In the genomic region with DNA sequence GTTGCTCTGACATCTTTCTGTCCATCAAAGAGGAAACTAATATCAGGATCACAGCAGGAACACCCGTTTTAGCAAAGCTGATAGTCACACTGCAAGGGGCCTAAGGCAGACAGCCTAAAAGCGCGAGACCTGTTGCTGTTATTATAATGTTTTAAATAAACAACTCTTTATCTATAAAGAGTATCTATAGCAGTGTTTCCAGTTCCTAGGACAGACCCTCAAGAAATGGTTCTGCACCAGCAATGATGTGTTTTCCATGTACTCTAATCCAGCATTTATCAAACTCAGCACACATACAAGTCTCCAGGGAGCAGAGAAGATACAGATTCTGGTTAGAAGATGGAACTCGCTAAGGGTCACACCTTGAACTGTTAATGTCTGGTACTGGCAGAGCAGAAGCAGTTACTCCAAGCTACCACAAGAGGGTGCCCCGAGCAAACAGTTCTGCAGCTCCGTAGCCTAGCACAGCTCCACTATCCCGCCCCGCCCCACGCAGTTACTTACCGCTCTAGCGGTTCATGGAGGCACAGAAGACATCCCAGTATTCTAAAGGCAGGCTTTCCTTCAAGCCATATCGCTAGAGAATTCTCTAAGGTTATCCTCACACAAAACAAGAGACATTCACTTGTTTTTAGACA, we compare ENCODE assay signal across 8 mouse cellular contexts.
DNase-seq lines count a peak whose midpoint lies in the region; ATAC-seq and TF ChIP-seq lines count a peak whose summit lies in the region.

No protein-coding gene starts in this region.

- peak; percentile 94 for DNase-seq in ZHBTc4 (ENCODE audit: low read depth, low spot score)
- peak; percentile 82 for DNase-seq in gastrocnemius, adult 2 months
- DNase-seq in induced T-regulatory cell, adult 2 months (ENCODE audit: low read depth) = peak; percentile 69
- peak; percentile 81 to 86 for DNase-seq in left cerebral cortex, adult 2 months (ENCODE audit: extremely low spot score in 1 of 2, low spot score in 2 of 2)
- DNase-seq in mesoderm, embryonic 11.5 days (ENCODE audit: low read depth, low spot score) = peak; percentile 88
- DNase-seq in right cerebral cortex, postnatal 36 days (ENCODE audit: low spot score in 2 of 2) = peak; percentile 63 to 67
- peak; percentile 61 to 82 for DNase-seq in urinary bladder, postnatal 4 days (ENCODE audit: low spot score in 2 of 2)

- no peak overlapping the region for H3K27ac ChIP-seq in gastrocnemius, adult 2 months
- no peak overlapping the region for H3K27ac ChIP-seq in left cerebral cortex, adult 2 months

- TF ChIP-seq CTCF in gastrocnemius, adult 2 months (IDR thresholded peaks at IDR 0.05) = peak; percentile 91
- peak; percentile 94 for TF ChIP-seq CTCF in left cerebral cortex, adult 2 months (IDR thresholded peaks at IDR 0.05)

- ATAC-seq in common myeloid progenitor, adult 5-6 weeks (replicated peaks; ENCODE audit: low read depth, poor library complexity, severe bottlenecking) = peak; percentile 99

- no peak overlapping the region for H3K4me3 ChIP-seq in gastrocnemius, adult 2 months
- H3K4me3 ChIP-seq in left cerebral cortex, adult 2 months = no peak overlapping the region

- intact Hi-C loops in gastrocnemius, adult 2 months (cut with DNase I) = loop anchor here (10.0 kb wide), 1 partner anchor 515 kb away; no protein-coding TSS in a partner anchor
- intact Hi-C loops in left cerebral cortex, adult 2 months (cut with DNase I) = loop anchor here (1.0 to 10.0 kb wide), 3 partner anchors 237 to 515 kb away; no protein-coding TSS in a partner anchor
